Mouse (Mus musculus) frontal cortex, postnatal 25 days (tissue): ENCODE measurements around the gene H2al2a.

Source experiments
- DNase-seq, 2 experiments: peaks; one replicate each; pipeline ENCODE4 v3.0.0; 2022; ENCODE audit warnings: low spot score in 2 of 2

H2al2a gene

DNA sequence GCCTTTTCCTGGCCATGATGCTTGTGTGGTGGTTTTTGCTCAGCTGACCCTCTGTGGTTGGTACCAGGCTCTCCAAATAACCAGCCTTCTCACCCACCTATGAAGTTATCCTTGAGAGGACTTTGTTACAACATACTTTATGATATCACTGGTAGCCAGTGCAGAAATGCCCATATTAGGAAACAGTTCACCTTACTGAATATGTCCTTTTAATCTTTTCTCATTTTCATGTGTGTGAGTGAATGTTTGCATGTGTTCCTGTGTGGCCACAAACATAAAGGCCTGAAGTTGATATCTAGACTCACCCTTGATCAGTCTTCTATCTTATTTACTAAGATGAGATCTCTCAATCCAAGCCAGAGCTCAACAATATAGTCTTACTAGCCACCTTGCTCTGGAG is at the start of gene H2al2a:
H2al2a (minus strand) TSS at position 101 of the 400 bp plus-strand sequence.
- no peak for DNase-seq

DNA sequence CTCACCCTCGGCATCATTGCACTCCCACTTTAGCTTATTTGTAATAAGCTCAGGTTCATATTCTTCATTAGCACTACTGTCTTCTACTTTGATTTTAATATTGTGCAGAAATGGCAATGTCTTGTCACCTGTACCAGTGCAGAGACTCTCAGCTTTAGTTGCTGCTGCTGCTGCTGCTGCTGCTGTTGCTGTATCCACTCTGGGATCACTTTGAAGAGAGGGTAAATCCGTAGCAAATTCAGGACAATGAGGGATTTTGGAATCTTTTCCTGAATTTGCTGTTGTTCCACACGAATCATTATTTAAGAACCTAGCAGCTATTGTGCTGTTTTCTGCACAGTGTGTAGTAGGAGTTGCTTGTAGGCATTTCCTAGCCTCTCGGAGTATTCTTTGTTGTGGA is 49.4 kb upstream of the H2al2a start:
- DNase-seq = no peak

DNA sequence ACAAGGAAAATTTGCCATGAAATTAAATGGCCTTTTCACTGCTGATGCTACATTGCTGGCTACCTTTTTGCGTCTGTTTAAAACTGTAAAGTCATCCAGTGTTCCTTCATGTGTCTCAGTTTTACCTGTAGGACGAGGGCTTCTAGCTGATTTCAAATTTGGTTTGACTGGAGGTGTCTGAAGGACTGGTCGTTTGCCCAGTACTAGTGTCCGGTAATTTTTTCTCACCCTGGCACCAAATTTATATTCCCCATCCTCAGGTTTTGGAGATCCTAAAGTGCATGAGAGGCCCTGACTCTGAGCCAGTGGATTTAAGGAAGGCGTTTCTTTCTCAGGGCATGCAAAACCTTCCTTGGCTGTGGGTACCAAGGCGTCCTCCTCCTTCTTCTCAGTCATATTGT is 49.0 kb upstream of the H2al2a start:
- no peak for DNase-seq

DNA sequence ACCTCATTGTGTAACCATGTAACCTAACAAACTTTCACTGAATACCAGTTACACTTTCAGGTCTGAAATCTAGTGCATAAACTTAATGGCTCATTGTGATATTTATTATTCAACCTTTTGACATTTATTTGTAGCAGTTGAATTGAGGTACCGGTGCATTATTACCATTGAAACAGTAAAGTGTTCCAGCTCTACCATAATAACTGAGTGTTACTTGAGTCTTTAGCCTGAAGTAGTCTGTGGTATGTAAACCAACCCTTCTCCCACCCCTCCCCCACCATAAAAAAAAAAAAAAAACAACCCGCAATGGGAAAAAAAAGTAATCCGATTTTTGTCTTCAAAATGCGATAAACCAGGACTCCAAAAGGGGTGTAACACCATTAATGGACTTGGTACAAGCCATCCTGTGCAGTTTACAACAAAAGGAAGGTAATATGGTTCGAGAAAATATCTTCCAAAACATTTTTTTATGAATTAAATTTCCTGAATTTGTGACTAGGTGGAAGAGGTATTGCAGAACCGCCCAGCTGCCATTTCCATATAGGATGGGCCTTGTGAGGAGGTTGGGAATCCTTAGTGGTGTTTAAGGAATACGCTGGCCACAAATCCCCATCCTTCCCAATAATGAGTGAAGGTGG is 48.5 kb upstream of the H2al2a start:
- DNase-seq = no peak

DNA sequence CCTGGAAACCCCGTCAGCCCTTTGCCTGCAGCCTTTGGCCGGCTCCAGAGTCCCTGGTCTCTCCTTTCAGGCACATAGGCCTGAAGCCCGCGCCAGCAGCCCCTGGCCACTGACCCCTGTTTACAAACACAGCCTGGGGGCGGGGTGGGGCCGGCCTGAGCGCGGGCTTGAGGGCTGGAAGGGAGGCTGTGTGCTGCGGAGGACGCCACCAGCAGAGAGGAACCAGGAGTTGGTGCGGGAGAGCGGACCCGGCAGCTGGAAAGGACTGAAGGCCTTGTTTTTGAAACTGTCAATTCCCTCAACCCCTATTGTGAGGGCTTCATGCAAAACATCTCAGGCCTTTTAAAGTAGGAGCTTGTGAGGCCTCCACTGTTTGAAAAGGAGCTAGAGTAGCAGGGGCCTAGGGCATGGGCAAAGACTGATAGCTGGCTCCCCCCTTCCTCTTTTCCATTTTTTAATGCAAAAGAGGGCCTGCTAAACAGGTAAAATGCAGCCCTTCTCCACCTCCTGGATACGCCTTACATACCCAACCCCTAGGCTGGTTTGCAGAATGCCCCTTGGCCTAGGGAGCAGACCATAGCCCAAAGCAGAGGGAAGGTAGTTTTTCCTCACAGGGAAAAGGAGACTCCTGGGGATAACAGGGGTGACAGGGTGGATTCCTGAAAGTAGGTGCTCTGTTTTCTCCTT is 44.6 kb upstream of the H2al2a start:
- DNase-seq = no peak

DNA sequence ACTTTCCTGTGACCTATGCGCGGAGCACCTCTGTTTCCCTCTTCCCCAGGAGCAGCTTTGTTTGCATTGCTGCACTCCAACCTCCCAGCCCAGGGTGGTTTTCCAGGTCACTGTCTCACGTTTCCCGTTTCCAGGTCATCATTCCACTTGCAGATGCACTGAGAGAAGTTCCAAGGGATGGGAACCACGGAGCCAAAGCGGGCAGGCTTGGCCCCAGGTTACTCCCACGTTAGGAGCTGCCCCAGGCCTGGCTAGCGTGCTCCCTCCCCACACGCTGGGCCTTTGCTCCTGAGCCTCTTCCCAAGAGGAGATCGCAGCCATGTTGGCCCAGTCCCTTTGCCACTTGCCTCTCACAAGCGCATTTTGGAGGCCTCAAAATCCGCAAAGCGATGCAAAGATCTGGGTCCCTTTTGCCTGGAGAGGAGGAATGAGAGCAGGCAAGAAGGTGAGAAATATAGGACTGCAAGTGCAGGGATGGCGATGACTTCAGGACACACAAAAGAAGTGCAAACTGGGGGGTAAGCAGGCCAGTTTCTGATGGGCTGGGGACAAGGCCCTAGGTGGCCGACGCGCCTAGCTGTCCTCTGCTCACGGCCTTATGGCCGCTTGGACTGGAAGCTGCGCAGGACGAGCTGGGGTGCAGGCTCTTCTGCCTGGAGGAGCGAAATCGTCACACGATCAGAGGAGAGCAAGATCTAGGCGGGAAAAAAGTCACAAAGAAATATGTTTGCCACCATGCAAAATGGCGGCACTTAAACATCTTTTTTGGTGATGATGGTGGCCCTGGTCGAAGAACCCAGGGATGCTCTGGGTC is 43.8 kb upstream of the H2al2a start:
- DNase-seq = no peak

DNA sequence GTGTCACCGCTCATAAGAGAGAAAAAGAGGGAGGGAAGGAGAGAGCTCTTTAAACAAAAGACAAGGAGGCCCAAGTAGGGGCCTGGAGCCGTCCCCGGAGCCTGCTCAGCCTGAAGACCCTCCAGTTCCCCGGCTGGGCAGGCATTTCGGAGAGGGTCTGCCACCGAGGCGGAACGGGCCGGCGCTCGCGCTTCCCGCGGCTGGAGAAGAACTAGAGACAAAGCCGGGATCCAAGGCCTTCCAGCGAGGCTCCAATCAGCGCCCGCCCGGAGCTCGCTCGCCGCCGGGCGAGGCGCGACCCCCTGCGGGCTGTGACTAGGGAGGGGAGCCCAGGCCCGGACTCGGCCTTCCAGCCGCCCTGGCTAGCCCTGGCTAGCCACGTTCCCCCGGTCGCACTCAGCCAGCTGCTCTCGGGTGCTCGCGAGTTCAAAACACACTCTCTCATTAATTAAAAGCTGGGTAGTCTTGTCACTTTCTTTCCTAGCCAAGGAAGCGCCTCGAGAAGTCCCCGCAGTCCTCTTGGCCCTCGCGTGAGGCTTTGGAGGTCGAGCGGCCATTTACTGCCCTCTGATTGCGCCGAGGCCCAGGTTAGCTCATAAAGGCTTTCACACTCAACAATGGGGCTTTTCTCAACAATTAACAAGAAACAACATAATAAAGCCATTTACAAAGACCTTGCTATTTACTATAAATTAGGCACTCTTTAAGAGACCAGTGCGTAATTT is 43.0 kb upstream of the H2al2a start:
- no peak for DNase-seq

DNA sequence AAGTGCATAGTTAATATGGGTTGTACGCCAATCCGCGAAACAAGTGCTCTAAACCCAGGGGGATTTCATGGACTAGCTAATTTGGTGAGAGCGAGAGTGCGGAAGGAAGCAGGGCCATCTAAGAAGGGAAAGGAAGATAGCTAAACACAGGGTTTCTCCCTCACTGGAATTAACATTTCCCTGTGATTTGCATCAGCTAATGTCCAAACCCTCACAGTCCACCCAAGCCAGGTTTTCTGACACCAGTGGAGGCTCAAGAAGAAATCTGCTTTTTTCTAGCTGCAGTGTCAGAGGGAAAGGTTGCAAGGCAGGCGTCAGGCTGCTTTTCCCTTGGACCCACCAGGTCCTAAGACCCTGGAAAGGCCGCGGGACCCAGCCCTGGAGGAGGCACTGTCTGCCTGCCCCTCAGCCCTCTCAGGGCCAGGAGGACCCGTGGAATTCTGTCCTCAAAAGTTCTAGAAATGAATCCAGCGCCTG is 42.2 kb upstream of the H2al2a start:
- DNase-seq = no peak

DNA sequence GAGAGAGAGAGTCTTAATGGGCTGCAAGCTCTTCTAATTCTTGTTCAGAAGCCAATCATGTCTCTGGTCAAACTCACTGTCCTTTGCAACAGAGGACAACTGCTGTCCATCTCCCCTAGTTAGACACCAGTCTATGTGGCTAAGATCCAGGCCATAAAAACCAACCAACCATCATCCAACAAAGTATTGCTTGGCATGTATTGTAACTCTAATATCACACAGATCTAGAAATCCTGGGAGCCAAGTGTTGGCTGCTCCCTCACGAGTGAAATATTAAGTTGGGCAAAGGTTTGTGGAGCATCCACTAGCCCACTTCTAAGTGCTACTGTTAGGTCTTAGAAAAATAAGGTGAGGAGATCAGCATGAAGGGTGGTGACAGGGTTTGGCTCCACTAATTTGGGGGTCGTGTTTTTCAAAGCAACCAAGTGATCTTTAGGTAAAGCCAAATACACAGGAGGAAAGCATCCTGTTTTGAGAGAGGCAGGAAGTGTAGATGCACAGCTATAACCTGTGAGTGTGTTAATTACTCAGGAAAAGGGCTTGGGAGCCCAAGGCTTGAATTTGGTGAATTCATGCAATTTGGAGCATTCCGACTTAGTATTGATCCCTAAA is 41.5 kb upstream of the H2al2a start:
- no peak for DNase-seq

DNA sequence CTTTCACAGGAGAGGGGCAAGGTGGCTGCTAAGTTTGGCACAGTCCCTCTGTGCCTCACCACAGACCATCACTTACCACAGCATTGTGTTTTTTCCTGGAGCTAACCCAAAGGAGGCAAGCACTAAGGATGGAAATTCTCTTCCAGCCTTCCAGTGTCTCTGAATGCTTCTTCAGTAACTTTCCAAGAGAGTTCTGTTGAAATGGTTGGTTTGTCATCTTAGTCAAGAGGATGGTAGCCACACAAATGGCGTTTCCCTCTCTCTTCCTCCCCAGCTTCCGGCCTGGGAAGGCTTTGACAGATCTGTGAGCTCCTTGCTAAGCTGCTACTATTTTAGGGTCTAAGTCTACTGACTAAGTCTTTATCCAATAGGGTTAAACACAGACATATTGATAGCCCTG is 40.7 kb upstream of the H2al2a start, which contains the start of gene A930004D18Rik:
A930004D18Rik (minus strand) TSS at position 247 of the 400 bp plus-strand sequence.
- DNase-seq = no peak

DNA sequence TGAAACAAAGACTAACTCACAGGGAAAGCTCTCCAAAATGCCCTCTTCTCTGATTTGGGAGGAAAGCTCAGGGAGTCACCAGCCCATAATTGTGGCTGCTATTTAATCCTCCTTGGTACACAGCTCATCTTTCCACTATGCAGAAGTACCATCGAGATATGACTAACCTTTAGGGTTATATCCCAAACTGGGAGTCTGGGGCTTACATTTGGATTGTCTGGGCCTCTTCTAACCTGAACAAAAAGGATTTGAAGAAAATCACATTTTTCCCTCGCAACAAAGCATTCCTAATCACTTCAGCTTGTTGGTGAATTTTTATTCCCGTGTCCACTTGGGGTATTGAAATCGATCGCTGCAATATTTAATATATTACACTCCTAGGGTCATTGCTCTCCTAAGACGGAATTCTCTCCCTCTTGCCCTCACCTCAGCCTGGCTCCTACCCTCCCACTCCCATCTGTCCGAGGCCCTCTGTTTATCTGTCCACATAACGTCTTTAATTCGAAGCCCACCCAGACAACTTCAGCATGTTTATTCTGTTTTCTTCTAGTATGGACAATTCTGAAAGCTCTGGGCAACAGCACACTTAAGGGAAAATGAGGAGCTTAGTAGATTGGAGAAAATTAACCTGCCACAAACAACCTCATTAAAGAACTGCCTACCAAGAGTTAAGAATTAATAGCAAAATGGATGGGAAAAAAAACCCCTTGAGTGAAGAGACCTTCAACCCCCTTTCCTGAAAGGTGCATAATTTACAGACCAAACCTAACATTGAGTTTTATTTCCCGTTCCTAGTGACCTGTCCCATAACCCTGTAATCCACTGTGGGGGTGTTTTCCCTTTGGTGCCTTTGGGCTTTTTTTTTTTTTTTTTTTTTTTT is 37.9 kb upstream of the H2al2a start:
- DNase-seq = no peak

DNA sequence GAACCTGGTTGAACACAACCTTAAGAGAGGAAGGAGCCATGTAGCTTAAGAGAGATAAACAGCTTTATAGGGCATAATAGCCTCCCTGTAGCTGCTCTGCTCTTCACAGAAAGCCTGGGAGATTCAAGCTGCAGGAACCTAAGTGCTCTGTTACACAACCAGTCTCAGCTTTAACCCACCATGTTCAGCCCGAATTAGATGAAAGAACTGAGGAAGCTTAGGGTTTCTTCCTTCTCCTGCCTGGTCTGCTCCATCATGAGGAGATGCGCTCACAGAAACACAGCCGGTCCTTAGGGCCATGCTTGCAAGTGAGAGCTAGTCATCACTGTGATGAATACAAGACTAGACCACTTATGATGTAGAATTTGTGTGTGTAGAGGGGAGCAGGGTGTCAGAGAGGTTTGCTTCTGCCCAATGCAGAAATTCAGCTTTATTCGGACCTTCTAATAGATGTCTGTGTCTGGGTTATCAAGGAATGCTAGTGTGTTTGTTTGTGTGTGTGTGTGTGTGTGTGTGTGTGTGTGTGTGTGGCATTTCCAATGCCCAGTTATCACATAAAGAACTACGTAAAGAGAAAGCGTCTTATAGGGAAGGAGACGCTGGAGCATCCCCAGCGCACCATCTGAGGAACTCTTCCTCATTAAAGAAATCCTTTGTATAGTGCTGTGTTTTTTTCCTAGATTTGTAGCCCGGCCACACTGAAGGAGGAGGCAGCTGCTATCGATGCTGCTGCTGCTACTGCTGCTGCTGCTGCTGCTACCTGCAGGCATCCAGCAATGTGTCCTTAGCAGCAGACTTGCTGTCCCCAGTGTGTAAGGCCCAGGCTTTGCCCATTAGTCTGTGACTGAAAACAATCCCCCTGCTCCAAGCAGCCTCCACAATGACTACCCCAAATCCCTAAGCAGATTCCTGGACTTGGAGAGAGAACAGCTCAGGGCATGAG is 36.7 kb upstream of the H2al2a start:
- no peak for DNase-seq

DNA sequence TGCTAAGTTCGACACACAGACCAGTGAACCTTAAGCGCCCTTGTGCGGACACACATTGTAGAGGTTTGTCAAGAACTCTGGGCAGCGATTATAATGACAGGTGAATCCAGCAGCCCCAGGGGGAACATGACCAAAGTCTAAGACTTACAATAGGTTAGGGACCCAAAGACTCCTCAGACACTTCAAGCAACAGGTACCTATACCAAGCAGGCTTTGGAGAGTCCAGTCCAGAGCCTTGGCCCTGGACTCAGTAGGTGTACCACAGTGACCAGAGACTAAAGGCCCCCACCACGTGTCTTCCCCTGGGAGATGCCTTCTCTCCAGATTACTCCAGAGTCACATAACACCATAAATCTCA is 35.8 kb upstream of the H2al2a start:
- DNase-seq = no peak

DNA sequence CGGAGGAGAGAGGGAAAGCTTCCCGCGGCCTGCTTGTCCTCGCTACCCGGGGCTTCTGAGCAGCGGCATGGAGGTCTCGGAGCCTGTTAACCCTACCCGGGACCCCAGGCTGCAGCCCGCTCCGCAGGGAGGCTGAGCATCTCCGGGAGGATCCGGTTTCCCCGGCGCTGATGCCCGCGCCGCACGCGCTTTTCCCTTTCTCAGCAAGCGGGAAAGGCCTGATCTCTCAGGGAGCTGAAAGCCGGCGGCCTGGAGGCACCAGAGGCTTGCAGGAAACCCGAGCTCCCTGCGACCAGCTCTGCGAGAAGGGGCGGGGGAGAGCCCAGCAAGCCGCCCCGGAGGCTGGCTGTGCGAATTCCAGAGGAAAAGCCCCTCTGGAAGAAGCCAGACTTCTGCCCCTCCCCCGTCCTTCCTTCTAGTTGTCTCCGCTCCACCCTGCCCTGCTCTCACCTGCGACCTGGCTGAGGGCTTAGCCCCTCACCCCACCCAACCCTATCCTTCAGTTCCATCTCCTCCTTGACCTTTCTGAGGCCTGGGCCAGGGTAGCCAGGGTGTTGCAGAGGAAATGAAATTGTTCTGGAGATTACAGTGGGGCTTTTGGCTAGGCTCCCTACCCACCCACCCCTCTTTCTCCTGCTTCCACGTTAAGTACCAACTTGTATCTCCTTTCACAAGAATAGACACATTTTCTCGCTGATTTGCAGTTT is 35.2 kb upstream of the H2al2a start:
- peak in 1 of 2 experiments; percentile 48 for DNase-seq

DNA sequence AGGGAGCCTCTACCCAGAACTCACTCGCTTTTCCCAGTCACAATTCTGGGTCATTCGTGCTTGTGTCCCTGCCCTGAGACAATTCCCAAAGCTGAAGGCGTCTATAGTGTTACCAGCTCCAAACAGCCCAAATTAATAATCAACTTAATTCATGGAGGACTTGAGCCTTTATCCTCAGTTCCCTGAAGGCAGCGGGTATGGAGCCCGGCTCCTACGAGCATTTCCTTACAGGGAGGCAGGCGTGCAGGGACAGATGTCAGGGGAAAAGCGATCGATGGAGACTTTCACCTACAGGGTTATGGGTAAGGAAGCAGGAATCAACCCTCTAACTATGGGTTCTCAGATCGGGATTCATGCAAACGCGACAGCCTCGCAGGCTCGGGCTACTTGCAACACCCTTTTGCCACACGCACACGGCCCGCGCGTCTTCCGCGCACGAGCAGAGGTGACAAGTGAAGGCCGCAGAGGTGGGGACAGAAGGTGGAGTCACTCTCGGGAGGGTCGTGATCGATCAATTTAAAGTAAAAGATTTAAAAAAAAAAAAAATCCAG is 34.6 kb upstream of the H2al2a start:
- no peak for DNase-seq

DNA sequence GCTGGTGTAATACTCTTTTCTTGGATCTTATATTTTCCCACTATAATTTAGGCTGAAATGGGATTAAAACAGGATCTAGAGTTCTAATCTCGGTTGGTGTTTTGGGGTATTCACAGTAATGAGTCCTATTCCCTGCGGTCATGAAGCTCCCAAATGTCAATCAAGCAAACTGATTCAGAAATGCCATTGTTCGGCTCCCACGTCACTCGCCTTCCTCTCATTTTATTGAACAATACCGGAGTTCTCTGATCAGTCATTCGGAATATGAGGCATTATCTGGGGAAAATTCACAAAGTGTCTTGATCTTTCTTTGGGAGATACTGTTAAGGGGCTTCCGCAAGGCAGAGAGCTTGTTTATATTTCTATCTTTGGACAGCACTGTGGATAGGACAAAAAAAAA is 33.8 kb upstream of the H2al2a start:
- DNase-seq = no peak

DNA sequence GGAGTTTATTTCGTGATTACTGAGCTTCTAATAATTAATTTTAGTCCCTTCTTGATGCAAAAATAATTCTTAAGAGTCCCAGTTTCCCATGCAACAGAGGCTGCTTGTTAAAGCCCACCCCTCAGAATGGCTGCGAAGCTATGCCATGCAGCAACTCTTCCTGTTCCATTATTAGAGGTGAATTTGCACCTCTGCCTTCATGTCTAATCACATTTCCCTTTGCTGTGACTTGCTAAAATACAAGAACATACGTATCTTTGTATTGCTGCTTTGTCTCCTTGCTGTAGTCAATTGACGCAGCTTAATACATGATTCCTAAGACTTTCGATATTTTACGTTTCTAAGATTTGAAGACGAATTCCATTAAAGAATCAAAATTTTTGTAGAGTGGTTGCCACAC is 32.9 kb upstream of the H2al2a start:
- no peak for DNase-seq
